Mouse (Mus musculus): Measurements from ENCODE around the gene Olig3. TPM values are rescaled to one million over a fixed set of nuclear protein-coding genes. Genes with fewer than 3 reads are reported as not detected.

The Olig3 gene
- polyA plus RNA-seq, 1 experiment from 2014 or later: not detected

GRCm38 (mm10) chr10:19401136-19401535 lies 44.8 kb downstream of the Olig3 start:
- Histone ChIP-seq H3K4me1 (replicated peaks; ENCODE audit: control insufficient read depth, insufficient read depth, low read length) (no peaks in the 10 kb centered on the region), H3K36me3 (ENCODE audit: control insufficient read depth, insufficient read depth, low read length) (no peaks in the 10 kb centered on the region), H3K27ac (ENCODE audit: low read depth, low read length) (no peak overlapping the region), H3K4me2 (no peak overlapping the region), H3K9me3 (ENCODE audit: control insufficient read depth, low read length) (no peaks in the 10 kb centered on the region), H3K9ac (ENCODE audit: low read depth, low read length) (no peak overlapping the region), H3K4me3 (ENCODE audit: low read depth, low read length) (no peak overlapping the region), H3K27me3 (replicated peaks; ENCODE audit: control insufficient read depth, insufficient read depth, low read length) (no peaks in the 10 kb centered on the region)
- 40% methylated on average over 5 of the region's 5 CpGs for WGBS
- DNase-seq (ENCODE audit: low spot score) (no peak), ATAC-seq (replicated peaks; ENCODE audit: low FRiP score) (no peak)

DNA sequence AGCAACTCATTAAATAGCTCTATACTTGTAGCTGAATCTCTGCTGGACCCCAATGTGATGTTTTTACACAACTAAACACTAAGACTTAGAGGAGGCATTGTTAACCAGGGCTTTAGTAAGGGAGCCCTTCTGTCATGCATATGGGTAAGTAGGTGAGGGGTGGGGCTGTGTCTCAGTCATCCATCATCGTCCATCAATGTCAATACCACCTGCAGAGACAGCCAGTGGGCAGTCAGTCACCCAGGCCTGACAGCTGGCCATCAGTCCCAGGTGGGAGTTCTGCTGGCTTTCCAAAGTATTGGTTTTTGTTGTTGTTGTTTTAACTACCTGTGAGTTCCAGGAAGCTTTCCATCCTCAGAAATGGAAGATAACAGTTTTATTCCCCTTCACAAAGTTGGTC lies 48.1 kb downstream of the Olig3 start:
- DNase-seq (ENCODE audit: low spot score) (no peak), ATAC-seq (replicated peaks; ENCODE audit: low FRiP score) (no peak)
- Histone ChIP-seq H3K27ac (ENCODE audit: low read depth, low read length) (no peak overlapping the region), H3K9me3 (ENCODE audit: control insufficient read depth, low read length) (no peaks in the 10 kb centered on the region), H3K9ac (ENCODE audit: low read depth, low read length) (no peak overlapping the region), H3K4me3 (ENCODE audit: low read depth, low read length) (no peak overlapping the region), H3K36me3 (ENCODE audit: control insufficient read depth, insufficient read depth, low read length) (no peaks in the 10 kb centered on the region), H3K4me2 (no peak overlapping the region), H3K27me3 (replicated peaks; ENCODE audit: control insufficient read depth, insufficient read depth, low read length) (no peaks in the 10 kb centered on the region), H3K4me1 (replicated peaks; ENCODE audit: control insufficient read depth, insufficient read depth, low read length) (no peaks in the 10 kb centered on the region)
- WGBS: 11% methylated on average over 1 of the region's 1 CpGs

DNA sequence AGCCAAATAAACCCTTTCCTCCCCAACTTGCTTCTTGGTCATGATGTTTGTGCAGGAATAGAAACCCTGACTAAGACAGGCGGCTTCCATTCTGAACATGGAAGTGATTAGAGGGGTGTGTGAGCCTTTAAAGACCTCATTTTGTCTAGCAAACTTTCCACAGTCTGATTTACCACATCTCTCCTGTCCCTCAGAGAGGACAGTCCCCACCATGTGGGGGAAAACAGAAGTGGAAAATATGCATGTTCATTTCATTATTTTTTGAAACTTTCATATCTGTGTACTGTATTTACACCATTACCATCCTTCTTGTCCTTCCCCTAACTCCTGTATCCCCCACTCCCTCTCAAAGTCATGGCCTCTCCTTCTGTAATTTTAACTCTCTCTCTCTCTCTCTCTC lies 49.6 kb downstream of the Olig3 start:
- ATAC-seq (replicated peaks; ENCODE audit: low FRiP score): no peak
- Histone ChIP-seq H3K4me2 (no peak overlapping the region), H3K9me3 (ENCODE audit: control insufficient read depth, low read length) (no peaks in the 10 kb centered on the region), H3K9ac (ENCODE audit: low read depth, low read length) (no peak overlapping the region), H3K27ac (ENCODE audit: low read depth, low read length) (no peak overlapping the region), H3K4me3 (ENCODE audit: low read depth, low read length) (no peak overlapping the region), H3K27me3 (replicated peaks; ENCODE audit: control insufficient read depth, insufficient read depth, low read length) (no peaks in the 10 kb centered on the region), H3K36me3 (ENCODE audit: control insufficient read depth, insufficient read depth, low read length) (no peaks in the 10 kb centered on the region), H3K4me1 (replicated peaks; ENCODE audit: control insufficient read depth, insufficient read depth, low read length) (no peaks in the 10 kb centered on the region)
- DNase-seq (ENCODE audit: low spot score): no peak
- 85% methylated on average over 1 of the region's 1 CpGs for WGBS

GRCm38 (mm10) chr10:19407168-19407567 lies 50.8 kb downstream of the Olig3 start:
- ATAC-seq (replicated peaks; ENCODE audit: low FRiP score) (no peak), DNase-seq (ENCODE audit: low spot score) (no peak)
- no peaks in the 10 kb centered on the region for H3K4me1 ChIP-seq (replicated peaks; ENCODE audit: control insufficient read depth, insufficient read depth, low read length)
- no peaks in the 10 kb centered on the region for H3K36me3 ChIP-seq (ENCODE audit: control insufficient read depth, insufficient read depth, low read length)
- no peak overlapping the region for H3K9ac ChIP-seq (ENCODE audit: low read depth, low read length)
- no peak overlapping the region for H3K4me3 ChIP-seq (ENCODE audit: low read depth, low read length)
- no peak overlapping the region for H3K27ac ChIP-seq (ENCODE audit: low read depth, low read length)
- H3K9me3 ChIP-seq (ENCODE audit: control insufficient read depth, low read length): no peaks in the 10 kb centered on the region
- WGBS: 78% methylated on average over 3 of the region's 3 CpGs
- no peak overlapping the region for H3K4me2 ChIP-seq
- H3K27me3 ChIP-seq (replicated peaks; ENCODE audit: control insufficient read depth, insufficient read depth, low read length): no peaks in the 10 kb centered on the region

Other genes starting within 250 kb of the Olig3 start
- gene Ifngr1, start 235.4 kb downstream of the Olig3 start, polyA plus RNA-seq (2014; fragmentation: Nextera tagmentation; extraction: Ambion mirVana): 53.7 and 61.1 TPM in 2 replicates

Measured in liver, embryonic 11.5 days (tissue).